ENCODE assay signal across 21 mouse cellular contexts in genomic region chr5:36178215-36178614, GRCm38 (mm10). TPM values are rescaled to one million over a fixed set of nuclear protein-coding genes. Genes with fewer than 3 reads are reported as not detected.
"Had no signal": no experiment of that assay in that cellular context is flagged by ENCODE, and none has a peak within 500 bp of the region (broad histone marks: within the 10 kb centered on the region; RNA-seq: fewer than 3 reads in every experiment).

No protein-coding gene starts in this region.

- H3K9ac ChIP-seq: hindbrain, embryonic 15.5 days; limb, embryonic 12.5 days; limb, embryonic 15.5 days; liver, embryonic 14.5 days; liver, postnatal 0 days had no signal

- H3K27ac ChIP-seq: hindbrain, embryonic 15.5 days; limb, embryonic 12.5 days; limb, embryonic 15.5 days; liver, embryonic 14.5 days; stomach, postnatal 0 days had no signal

- H3K4me3 ChIP-seq: hindbrain, embryonic 15.5 days; limb, embryonic 12.5 days; limb, embryonic 15.5 days had no signal

- ATAC-seq: liver, postnatal 0 days had no signal

- H3K9me3 ChIP-seq: hindbrain, embryonic 15.5 days; limb, embryonic 12.5 days; limb, embryonic 15.5 days had no signal

- H3K4me2 ChIP-seq: hindbrain, embryonic 15.5 days; limb, embryonic 12.5 days; limb, embryonic 15.5 days; liver, embryonic 11.5 days; midbrain, embryonic 11.5 days had no signal

- DNase-seq: kidney, adult 11 months; kidney, adult 9 months; kidney, postnatal 25 days; layer of hippocampus, postnatal 36 days; left cerebral cortex, postnatal 4 days; liver, postnatal 0 days; midbrain, embryonic 14.5 days; right cerebral cortex, adult 18-20 months; right cerebral cortex, postnatal 14 days; right cerebral cortex, postnatal 4 days; thymus, adult 18-20 months; thymus, postnatal 36 days had no signal

- H3K36me3 ChIP-seq: hindbrain, embryonic 15.5 days; limb, embryonic 12.5 days; limb, embryonic 15.5 days had no signal

- H3K27me3 ChIP-seq: hindbrain, embryonic 15.5 days; limb, embryonic 12.5 days; limb, embryonic 15.5 days had no signal

RNA-seq across cellular contexts. Expression of gene Psapl1, which starts 25.6 kb away (rescaled TPM):
- polyA plus RNA-seq: hindbrain, embryonic 15.5 days; limb, embryonic 12.5 days; liver, embryonic 14.5 days; liver, postnatal 0 days; midbrain, embryonic 14.5 days; midbrain, postnatal 0 days; neural tube, embryonic 14.5 days had no signal
